Mouse (Mus musculus) cerebellum, postnatal 25 days (tissue): ENCODE measurements around the gene Npas2.

Source experiments
- DNase-seq, 2 experiments: peaks; one replicate each; pipeline ENCODE4 v3.0.0; 2021; ENCODE audit warnings: mixed read lengths in 2 of 2

Gene Npas2

DNA sequence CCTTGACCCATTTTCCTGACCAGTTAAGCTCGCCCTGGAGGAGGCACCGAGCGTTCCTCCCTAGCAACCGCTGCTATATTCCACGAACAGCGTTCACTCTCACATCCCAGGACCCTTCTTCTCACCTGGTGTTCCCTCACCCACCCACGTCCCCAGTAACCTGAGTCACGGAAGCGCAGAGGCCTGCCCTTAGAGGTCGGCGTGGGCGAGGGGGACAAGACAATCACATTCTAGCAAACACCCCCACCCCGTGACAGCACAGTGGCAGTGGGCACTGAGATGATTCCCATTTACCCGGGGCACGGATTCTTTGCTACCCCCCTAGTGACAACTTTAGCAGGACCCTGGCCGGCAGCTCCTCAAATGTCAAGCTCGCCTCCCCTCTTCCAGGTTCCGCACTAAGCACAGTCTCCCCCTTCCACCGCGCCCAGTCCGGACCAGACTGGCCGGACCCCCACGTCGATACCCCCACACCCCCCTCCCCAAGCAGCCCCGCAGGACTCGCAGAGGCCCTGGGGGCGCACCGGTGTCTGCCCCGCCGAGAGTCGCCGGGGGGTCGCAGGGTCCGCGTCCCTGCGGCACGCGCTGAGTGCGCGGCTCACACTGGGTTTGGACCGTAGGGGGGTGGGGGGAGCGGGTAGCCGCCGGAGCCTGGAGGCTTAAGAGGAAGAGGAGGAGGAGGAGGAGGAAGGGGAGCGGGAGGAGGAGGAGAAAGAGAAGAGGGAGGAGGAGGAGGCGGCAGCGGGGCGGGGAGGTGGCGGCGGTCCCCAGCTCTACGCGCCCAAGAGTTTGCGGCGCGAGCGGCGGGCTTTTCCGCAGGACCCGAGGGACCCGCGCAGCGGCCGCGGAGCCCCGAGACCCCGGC lies at the start of gene Npas2:
Gene Npas2 (plus strand): TSS at position 735 of the 865 bp plus-strand sequence.
- peak in 1 of 2 experiments; percentile 46 for DNase-seq

DNA sequence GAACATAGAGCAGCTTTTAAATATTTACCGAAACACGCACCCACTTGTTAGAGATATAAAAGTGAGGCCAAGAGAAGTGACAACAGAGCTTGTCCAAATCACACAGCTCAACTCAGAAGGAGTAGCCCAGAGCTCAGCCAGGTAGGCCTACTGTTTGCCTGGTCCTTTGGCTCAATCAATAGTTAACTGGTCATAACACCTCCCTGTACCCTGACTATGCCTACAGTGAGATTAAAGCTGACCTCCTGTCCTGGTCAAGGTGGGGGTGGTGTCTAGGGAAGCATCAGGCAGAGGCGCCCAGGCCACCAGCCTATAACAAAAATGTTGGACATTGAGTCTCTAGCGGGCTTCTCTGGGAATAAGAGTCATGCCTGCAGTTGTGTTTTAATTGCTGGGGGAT lies 36.8 kb upstream of the Npas2 start:
- DNase-seq, result no peak

DNA sequence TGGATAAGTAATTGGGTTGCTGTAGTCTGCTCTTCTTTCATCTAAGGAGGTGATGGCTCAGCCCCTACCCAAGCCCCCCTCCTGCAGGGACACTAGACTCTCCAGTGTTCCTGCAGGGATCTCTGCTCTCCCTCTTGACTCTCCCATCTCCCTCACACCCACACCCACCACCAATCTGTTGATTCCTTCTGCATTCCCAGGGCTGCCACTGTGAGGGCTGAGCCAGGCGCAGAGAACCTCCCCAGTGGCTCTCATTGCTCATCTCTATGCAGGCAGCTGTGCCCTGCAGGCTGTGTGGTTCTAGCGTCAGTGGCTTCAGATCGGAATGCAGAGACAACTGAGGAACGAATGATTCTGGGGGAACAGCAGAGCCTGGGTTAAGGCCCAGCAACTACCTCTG lies 33.4 kb upstream of the Npas2 start:
- no peak for DNase-seq

DNA sequence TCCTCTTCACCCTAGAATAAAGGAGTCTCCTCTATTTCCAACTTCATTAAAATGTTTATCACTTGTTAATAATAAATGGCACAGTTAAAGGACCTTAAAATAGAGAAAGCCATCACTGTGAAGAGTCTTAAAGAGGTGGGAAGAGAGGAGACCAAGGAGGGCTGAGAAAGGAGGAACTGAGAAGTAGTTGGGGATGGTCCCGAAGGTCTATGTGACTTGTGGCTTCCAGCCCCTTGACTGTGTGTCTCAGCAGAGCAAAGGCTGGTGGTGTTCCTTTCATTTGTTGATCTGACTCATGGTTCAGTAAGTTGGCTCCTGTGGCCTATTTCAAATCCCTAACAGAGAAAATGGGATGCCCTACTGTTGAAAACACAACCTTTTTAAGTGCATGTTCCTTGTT lies 30.5 kb upstream of the Npas2 start:
- DNase-seq, result no peak

DNA sequence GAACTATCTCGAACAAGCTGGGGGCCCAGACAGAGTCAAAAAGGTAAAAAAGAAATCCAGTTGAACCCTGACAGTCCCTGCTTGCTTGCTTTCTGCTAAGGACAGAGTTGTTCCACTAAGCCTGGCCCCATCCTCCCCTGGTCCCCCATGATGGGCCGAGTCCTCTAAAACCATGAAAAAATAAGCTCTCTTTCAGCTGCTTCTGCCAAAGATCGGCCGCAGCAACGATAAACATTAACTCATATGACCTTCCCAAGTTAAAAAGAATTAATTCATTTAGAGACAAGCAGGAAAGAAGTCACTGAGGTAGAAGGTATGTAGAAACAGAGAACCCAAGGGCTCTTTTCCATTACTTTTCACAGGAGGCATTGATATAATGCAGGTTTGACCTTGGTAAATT lies 16.8 kb upstream of the Npas2 start:
- no peak for DNase-seq

DNA sequence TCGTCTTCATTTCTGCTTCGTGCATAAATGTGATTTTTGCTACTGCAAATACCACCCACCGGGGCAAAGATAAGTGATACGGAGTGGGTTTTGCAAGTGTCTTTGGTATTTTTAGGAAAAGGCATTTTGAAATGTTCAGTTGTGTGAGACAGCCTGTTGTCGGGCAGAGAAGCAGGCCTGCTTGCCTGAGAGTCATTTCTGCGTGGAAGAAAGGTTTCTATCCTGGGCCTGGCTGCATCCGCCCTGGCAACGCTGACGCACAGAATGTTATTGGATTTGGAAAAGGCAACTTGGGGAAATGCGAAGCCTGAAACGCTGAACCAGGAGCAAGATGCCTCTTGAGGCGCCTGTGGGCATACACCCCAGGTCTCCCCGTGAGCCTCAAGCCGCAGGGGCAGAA lies 16.3 kb upstream of the Npas2 start:
- peak; percentile 12 to 17 for DNase-seq

DNA sequence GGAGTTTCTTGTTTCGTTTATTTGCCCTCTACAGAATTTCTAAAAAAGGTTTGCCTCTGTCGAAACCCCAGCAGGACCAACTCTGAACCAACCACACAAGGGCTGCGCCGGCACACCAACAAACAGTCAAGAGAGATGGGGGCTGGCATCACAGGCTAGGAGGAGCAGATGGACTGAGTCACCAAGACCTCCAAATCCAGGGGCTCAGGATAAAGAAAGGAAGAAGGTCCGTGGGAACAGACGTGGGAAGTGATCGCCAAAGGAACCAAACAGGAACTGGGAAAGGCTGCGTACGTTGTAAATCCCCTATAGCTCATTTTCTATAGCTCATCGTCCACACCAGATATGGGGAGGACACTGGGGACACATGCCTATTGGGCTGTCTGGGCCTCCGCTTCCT lies 13.7 kb upstream of the Npas2 start:
- no peak for DNase-seq

DNA sequence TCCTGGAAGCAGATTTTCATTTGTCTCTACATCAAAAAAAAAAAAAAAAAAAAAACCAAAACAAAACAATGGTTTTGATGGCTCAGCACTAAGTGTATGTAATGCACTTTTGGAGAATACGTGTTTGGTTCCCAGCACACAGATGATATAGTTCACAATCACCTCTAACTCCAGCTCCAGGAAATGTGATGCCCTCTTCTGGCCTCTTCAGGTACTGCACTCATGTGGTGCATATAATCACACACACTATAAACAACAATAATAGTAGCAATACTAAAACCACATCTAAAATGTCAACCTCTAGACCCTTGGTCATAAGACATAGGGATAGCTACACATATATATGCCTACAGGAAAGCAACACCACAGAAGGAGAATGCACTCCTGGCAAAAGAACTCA lies 13.0 kb upstream of the Npas2 start:
- DNase-seq, result no peak

DNA sequence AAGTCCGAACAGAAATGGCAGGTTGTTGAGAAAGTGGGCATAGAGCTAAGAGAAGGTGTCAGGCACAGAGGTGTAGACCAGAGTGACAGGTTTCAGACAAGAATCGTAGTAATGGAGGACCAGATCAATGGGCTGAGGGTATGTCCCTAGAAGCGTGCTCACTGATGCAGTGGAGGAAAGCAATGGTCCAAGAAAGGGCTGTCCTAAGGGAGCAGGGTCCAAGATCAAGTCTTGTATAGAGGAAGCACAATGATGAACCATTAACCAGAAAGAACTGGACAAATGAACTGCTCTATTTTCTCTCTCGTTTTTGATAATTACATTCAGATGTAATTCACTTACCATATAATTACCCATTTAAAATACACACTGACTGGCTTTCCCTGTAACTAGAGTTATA lies 11.6 kb upstream of the Npas2 start:
- DNase-seq, result no peak

DNA sequence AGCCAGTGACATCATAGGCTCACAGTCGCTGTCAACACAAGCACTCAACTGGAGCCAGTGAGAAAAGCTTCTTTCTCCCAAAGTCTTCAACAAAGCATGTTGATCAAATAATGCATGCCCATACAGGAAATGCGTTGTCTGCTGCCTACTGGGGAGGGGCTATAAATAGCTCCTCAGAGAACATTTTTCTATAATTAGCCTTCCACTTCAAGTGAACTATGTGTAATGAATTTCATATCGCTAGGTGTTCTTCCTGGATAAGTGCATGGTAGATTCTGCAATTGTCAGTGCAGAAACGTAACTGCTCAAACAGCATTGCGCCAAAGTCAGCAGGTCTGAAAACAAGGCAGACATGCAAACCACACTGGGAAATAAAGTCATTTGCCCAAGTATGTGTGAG lies 7.7 kb upstream of the Npas2 start:
- no peak for DNase-seq

DNA sequence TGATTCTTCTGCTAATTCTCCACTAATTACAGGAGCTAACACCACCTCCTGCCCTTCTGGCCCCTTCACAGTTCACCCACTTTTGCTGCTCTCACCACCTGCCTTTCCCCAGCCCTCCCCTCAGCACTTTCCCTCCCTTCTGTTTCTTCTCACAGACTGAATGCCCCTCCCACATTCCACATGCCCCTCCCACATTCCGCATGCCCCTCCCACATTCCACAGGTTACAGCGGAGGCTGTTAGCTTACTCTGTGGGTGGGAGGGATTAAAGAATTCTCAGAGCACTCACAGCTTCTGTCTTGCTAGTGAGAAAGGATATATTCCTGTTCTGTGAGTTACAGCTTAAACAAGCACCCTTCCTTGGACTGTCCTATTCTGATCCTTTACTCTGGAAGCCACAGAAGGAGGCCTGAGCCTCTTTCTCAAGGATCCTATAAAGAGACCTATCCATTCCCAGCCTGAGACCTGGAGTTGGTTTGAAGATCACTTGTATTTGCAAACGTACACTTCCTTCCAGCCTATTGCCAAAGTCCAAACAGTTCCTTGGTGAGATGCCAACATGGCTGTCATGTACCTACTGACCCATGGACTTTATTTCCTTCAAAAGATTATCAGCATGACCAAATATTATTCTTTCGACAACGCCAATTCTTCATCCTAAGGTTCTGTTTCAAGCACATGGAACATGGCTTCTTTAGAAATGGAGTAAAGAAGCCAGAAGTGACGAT lies 6.7 kb upstream of the Npas2 start:
- DNase-seq, result no peak

DNA sequence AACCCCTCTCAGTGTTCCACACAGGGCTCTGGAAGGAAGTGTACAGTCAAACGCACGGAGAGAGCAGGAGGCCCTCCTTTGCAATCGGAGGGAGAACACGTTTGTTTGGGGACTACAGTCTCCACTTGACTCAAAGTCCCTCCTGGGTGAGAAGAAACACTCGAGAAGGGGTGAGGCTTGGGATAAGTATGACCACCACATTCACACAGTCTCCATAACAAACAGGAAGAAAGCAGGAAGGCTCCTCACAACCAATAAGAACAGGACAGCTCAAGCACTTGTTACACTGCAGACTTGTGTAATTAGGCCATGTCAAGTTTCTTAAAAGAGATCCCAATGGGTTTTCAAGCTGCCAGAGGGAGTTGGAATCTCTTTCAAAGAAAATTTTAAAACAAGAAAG lies 2.4 kb upstream of the Npas2 start:
- DNase-seq, result no peak

DNA sequence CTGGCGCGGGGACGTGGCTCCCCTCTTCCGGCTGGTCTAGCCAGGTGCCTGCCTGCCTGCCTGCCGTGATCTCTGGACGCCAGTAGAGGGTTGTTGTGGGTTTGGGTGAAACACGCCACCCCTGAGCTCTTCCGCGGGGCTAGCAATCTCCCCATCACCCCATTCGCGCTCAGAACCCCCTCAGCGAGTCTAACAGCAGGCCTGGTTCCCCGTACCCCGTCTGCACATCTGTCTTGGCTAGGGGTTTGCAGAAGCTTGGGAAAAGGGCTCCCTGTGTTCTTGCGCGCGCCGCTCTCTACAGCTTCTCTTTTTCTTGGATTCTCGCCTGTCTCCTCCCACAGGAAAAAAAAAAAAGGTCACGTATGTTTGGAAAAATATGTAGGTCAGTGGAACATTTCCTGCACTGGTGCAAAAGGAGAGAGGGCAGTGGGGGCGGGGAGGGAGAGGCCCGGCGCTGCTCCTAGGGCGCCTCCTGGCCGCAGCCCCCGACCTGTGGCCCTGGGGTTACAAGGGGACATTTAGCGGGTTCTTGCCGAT lies 1.0 kb upstream of the Npas2 start:
- peak; percentile 65 to 81 for DNase-seq

DNA sequence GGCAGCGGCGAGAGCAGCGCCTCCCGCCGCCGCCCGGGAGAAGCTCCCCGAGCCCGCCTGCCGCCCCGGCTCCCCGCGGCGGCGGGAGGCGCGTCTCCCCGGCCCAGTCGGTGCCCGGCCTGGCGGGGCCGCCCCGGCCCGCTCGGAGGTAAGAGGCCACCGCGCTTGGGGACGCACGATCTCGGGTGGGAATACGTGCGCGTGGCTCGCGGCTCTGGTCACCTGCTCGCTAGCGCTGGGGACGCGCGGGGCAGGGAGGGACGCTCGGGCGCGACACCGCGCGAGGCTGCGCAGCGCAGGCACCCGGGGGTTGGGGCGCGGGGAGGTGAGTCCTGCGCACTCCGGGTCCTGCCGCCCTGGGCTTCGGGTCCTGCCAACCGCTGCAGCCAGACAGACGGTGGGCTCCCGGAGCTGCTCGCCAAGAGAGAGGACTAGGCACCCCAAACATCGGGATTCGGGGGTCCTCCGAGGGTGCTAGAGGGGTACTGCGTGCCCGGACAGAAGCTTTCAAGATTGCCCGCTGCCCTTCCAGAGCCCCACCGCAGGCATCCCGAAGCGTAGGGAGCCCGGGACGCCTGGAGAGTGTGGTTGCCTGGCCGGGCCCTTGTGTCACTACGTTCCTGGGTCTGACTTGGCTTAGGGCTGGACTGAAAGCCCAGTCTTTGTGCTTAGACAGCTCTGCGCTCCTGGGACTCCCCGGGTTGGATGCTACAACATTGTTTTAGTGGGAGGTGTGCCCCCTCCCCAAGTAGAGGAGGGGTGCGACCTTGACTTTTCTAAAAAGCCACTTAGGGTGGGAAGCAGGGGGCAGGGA lies 538 bp downstream of the Npas2 start:
- DNase-seq, result peak; percentile 75 to 82

DNA sequence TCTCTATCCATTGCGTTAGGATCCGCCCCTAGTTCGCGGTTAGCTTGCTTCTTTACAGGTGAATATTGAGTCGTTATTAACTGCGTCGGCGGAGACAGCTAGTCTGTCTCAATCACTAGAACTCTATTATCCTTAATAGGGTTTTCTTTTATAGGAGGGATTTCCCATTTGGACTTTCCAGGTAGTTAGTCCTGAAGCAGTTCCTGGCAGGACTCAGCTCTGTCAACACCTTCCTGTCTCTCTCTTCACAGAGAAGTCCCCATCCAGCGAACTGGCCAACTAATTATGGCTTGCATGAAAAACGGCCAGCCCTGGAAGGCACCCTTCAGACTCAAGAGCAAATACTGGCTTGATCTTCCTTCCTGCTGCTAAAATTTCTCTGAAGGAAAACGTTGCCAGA lies 1.4 kb downstream of the Npas2 start:
- DNase-seq, result peak in 1 of 2 experiments; percentile 10

DNA sequence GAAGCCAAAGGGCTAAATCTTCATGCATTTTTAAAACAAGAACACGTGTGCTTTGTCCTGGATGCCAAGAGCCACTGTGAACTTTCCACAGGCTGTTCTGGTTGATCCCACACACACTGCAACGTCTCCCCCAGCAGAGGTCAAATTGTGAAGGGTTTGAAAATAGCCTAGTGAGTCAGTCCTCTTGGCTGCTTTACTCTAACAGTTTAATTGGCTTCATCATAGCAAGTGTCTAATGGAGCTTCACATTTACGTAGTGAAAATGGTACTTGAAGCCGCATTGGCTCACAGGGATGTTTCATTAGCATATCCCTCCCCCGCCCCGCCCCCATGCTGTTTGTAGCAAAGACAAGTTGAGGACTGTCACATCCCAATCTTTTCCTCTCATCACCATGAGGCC lies 2.6 kb downstream of the Npas2 start:
- no peak for DNase-seq

DNA sequence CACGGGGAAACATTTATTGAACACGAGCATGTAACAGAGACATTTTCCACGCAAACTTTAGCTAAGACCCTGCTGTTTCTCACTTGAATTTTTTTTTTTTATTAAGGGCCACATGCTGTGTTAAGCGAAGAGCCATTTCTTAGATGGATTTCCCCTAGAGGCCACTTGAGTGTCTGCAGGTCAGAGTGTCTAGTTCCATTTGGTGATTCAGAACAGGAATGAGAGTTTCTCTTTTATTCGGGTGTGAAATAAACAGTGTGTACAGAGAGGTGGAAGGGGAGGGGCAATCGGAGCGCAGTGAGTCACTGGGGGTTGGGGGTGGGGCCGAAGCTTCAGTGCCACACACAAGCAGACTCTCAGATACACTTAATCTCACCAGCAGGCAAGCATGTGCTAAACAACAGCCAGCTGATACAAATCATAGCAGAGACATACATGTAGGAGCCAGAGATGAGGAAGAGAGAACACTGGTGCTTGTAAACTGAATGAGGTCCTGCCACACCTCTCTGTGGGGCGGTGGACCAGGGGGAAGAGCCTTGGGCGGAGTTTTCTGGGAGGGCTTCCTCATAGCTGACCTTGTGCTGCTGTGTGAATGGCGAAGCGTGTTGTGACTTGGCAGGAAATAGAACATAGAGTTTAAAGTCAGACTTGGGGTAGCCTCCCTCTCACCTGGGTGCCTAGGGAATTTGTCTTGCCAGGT lies 3.3 kb downstream of the Npas2 start:
- DNase-seq, result peak in 1 of 2 experiments; percentile 16

DNA sequence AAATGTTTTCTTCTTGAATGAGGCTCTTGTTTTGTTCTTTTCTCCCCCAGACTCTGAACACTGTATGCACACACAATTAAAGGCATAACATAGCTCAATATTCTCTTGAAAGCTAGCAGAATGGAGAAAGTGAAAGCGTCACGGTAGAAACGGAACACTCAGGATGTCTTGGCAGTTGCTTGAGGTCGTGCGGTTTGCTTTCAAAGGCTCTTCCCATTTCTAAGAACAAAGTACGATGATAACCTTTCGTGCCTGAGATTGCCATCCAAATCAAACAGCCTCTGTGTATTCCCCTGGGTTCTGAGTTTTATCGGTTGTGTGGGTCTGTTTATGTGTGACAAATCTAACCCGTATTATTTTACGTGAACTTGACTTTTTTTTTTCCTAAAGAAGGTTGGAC lies 11.5 kb downstream of the Npas2 start:
- DNase-seq, result no peak

DNA sequence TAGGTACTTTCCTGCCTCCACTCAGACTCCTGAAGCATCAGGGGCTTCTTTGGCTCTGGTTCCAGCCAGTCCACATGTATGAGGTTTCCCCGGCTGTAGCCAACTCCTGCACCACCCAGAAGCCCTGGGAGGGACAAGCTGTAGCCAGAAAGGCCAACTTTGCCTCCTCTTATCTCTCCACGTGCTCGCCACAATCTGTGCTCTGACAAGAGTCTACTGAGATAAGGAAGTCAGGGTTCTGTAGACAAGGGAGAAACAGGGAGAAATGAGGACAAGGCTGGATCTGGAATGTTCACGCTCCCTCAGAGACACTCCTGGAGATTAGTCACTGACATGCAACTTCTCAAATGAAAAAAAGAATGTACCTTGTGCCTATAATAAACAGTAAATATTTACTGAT lies 12.2 kb downstream of the Npas2 start:
- no peak for DNase-seq

DNA sequence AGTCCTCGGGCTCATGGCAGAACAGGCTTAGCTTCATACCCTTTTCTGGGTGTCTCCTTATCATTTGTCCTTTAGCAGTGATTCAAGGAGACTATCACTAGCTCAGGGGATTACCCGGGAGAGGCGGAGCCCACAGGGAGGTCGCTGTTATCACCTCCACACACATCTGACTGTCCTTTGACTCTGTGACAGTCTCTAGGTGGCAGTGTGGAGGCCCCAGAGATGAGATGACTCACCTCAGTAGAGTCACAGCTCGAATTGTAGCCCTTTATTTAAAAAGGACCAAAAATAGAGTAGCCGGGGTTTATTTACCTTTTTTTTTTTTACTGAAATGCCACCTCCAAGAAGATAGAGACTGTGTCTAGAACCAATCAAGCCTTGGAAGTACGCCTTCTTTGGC lies 13.4 kb downstream of the Npas2 start:
- DNase-seq, result peak; percentile 14 to 45

DNA sequence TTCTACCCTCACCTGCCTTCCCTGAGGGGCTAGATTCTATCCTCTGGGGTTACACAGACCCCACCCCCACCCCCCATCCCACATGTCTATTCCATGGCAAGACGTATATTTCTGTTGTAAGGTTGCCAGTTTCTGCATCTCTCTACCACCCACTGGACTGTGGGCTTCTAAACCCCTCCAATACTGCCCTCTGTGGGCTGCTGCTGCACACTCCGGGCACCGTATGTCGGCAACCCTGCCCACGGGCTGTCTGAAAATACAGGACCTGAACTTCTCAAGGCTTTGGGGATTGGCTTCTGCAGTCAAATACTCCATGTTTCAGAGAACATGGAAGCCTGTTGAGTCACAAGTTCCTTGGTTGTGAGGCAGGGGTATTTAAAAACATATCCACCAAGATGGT lies 17.4 kb downstream of the Npas2 start:
- no peak for DNase-seq

DNA sequence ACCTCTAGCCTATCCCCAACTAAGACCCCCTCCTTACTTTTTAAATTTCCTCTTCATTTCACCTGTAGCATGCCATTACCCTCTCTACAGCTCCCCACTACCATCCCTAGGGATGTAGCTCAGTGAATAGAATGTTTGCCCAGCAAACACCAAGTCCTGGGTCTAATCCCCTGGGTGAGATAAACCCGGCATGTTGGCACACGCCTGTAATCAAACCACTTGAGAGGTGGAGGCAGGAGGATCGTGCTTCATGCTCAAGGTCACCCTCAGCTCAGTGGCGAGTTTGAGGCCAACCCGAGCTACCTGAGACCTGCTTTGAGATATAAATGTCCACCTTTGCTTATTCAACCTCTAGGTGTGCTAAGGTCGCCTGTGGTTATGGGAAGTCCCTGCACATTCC lies 19.5 kb downstream of the Npas2 start:
- no peak for DNase-seq

DNA sequence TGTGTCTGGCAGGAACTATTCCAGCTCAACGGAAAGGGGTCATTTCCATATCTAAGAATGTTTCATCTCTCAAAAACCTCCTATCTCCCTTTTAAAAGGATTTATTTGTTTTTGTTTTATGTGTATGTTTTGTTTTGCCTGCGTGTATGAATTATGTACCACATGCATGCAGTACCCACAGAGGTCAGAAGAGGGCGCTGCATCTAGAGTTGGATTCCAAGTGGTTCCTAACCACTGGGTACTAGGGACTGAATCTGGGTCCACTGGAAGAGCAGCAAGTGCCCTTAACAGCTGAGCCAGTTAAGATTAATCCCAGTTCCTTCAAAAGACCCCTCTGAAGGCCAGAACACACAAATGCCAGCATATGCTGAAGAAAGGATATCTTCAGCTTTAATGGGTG lies 24.1 kb downstream of the Npas2 start:
- DNase-seq, result peak in 1 of 2 experiments; percentile 16
